Mouse (Mus musculus): Measurements from ENCODE around the gene Traf6. TPM values are rescaled to one million over a fixed set of nuclear protein-coding genes. Genes with fewer than 3 reads are reported as not detected.
"Not testable (repeated sequence)": the region's sequence is repeated elsewhere in the genome, so short reads cannot be mapped to it uniquely, and the experiment has no call there.

Gene Traf6
- polyA plus RNA-seq, 1 experiment from 2014 or later = 13.5 TPM

- peak; percentile 26 for DNase-seq (ENCODE audit: low spot score)
These were observed 15.5 kb downstream of the Traf6 start for GRCm38 (mm10) chr2:101693577-101694215.

GRCm38 (mm10) chr2:101695584-101695983 lies 17.4 kb downstream of the Traf6 start:
- no peak for DNase-seq (ENCODE audit: low spot score)

- DNase-seq (ENCODE audit: low spot score) = no peak
These were observed 21.1 kb downstream of the Traf6 start for GRCm38 (mm10) chr2:101699284-101699683.

- DNase-seq (ENCODE audit: low spot score) = no peak
These were observed 27.8 kb downstream of the Traf6 start for GRCm38 (mm10) chr2:101705941-101706485.

GRCm38 (mm10) chr2:101711608-101712007 lies 33.4 kb downstream of the Traf6 start:
- DNase-seq (ENCODE audit: low spot score) = no peak

- peak; percentile 64 for DNase-seq (ENCODE audit: low spot score)
These were observed 37.6 kb downstream of the Traf6 start for GRCm38 (mm10) chr2:101715650-101716323.

GRCm38 (mm10) chr2:101717162-101717561 lies 38.9 kb downstream of the Traf6 start:
- no peak for DNase-seq (ENCODE audit: low spot score)

GRCm38 (mm10) chr2:101721835-101722234 lies 43.6 kb downstream of the Traf6 start:
- no peak for DNase-seq (ENCODE audit: low spot score)

- no peak for DNase-seq (ENCODE audit: low spot score)
These were observed 44.4 kb downstream of the Traf6 start for GRCm38 (mm10) chr2:101722370-101723332.

- DNase-seq (ENCODE audit: low spot score) = no peak
These were observed 45.2 kb downstream of the Traf6 start for GRCm38 (mm10) chr2:101723333-101723881.

- no peak for DNase-seq (ENCODE audit: low spot score)
These were observed 49.6 kb downstream of the Traf6 start for GRCm38 (mm10) chr2:101727787-101728186.

GRCm38 (mm10) chr2:101729472-101729871 lies 51.2 kb downstream of the Traf6 start:
- no peak for DNase-seq (ENCODE audit: low spot score)

- DNase-seq (ENCODE audit: low spot score) = no peak
These were observed 52.7 kb downstream of the Traf6 start for GRCm38 (mm10) chr2:101730972-101731371.

- DNase-seq (ENCODE audit: low spot score) = peak; percentile 30
These were observed 54.6 kb downstream of the Traf6 start for GRCm38 (mm10) chr2:101732777-101733210.

GRCm38 (mm10) chr2:101733564-101733963 lies 55.3 kb downstream of the Traf6 start:
- no peak for DNase-seq (ENCODE audit: low spot score)

GRCm38 (mm10) chr2:101739914-101740313 lies 61.7 kb downstream of the Traf6 start:
- DNase-seq (ENCODE audit: low spot score) = no peak

GRCm38 (mm10) chr2:101741653-101742052 lies 63.4 kb downstream of the Traf6 start:
- DNase-seq (ENCODE audit: low spot score) = no peak

GRCm38 (mm10) chr2:101742072-101742860 lies 64.0 kb downstream of the Traf6 start:
- no peak for DNase-seq (ENCODE audit: low spot score)

- DNase-seq (ENCODE audit: low spot score) = not testable (repeated sequence)
These were observed 67.4 kb downstream of the Traf6 start for GRCm38 (mm10) chr2:101745656-101746055.

- DNase-seq (ENCODE audit: low spot score) = no peak
These were observed 68.3 kb downstream of the Traf6 start for GRCm38 (mm10) chr2:101746537-101746936.

All from thymus, postnatal 0 days (tissue).